Mouse (Mus musculus): ENCODE measurements around the gene Nav3.

Nav3 gene

GRCm38 (mm10) chr10:109903701-109904555 lies 552.1 kb downstream of the Nav3 start:
- in situ Hi-C loops (cut with MboI; ENCODE audit: low pct_unique_long_range_greater_than_20kb in 1 of 2, low sequenced_read_pairs in 2 of 2, unreplicated experiment in 1 of 2) = loop anchor here in 1 of 2 experiments (25.0 kb wide), 1 partner anchor 183 kb away; no protein-coding TSS in a partner anchor

GRCm38 (mm10) chr10:109903241-109903640 lies 552.8 kb downstream of the Nav3 start:
- in situ Hi-C loops (cut with MboI; ENCODE audit: low pct_unique_long_range_greater_than_20kb in 1 of 2, low sequenced_read_pairs in 2 of 2, unreplicated experiment in 1 of 2) = loop anchor here in 1 of 2 experiments (25.0 kb wide), 1 partner anchor 184 kb away; no protein-coding TSS in a partner anchor

- in situ Hi-C loops (cut with MboI; ENCODE audit: low pct_unique_long_range_greater_than_20kb in 1 of 2, low sequenced_read_pairs in 2 of 2, unreplicated experiment in 1 of 2) = no loop called here
These were observed 566.9 kb downstream of the Nav3 start for GRCm38 (mm10) chr10:109889171-109889475.

- in situ Hi-C loops (cut with MboI; ENCODE audit: low pct_unique_long_range_greater_than_20kb in 1 of 2, low sequenced_read_pairs in 2 of 2, unreplicated experiment in 1 of 2) = no loop called here
These were observed 567.4 kb downstream of the Nav3 start for GRCm38 (mm10) chr10:109888355-109889170.

GRCm38 (mm10) chr10:109887160-109887559 lies 568.8 kb downstream of the Nav3 start:
- in situ Hi-C loops (cut with MboI; ENCODE audit: low pct_unique_long_range_greater_than_20kb in 1 of 2, low sequenced_read_pairs in 2 of 2, unreplicated experiment in 1 of 2) = no loop called here

GRCm38 (mm10) chr10:109876107-109876506 lies 579.9 kb downstream of the Nav3 start:
- in situ Hi-C loops (cut with MboI; ENCODE audit: low pct_unique_long_range_greater_than_20kb in 1 of 2, low sequenced_read_pairs in 2 of 2, unreplicated experiment in 1 of 2) = no loop called here

- in situ Hi-C loops (cut with MboI; ENCODE audit: low pct_unique_long_range_greater_than_20kb in 1 of 2, low sequenced_read_pairs in 2 of 2, unreplicated experiment in 1 of 2) = no loop called here
These were observed 580.6 kb downstream of the Nav3 start for GRCm38 (mm10) chr10:109875312-109875830.

GRCm38 (mm10) chr10:109874652-109875311 lies 581.2 kb downstream of the Nav3 start:
- in situ Hi-C loops (cut with MboI; ENCODE audit: low pct_unique_long_range_greater_than_20kb in 1 of 2, low sequenced_read_pairs in 2 of 2, unreplicated experiment in 1 of 2) = no loop called here

GRCm38 (mm10) chr10:109866063-109866462 lies 589.9 kb downstream of the Nav3 start:
- in situ Hi-C loops (cut with MboI; ENCODE audit: low pct_unique_long_range_greater_than_20kb in 1 of 2, low sequenced_read_pairs in 2 of 2, unreplicated experiment in 1 of 2) = no loop called here

GRCm38 (mm10) chr10:109865391-109865790 lies 590.6 kb downstream of the Nav3 start:
- in situ Hi-C loops (cut with MboI; ENCODE audit: low pct_unique_long_range_greater_than_20kb in 1 of 2, low sequenced_read_pairs in 2 of 2, unreplicated experiment in 1 of 2) = no loop called here

- in situ Hi-C loops (cut with MboI; ENCODE audit: low pct_unique_long_range_greater_than_20kb in 1 of 2, low sequenced_read_pairs in 2 of 2, unreplicated experiment in 1 of 2) = no loop called here
These were observed 591.3 kb downstream of the Nav3 start for GRCm38 (mm10) chr10:109864708-109865107.

- in situ Hi-C loops (cut with MboI; ENCODE audit: low pct_unique_long_range_greater_than_20kb in 1 of 2, low sequenced_read_pairs in 2 of 2, unreplicated experiment in 1 of 2) = no loop called here
These were observed 594.7 kb downstream of the Nav3 start for GRCm38 (mm10) chr10:109861275-109861674.

- in situ Hi-C loops (cut with MboI; ENCODE audit: low pct_unique_long_range_greater_than_20kb in 1 of 2, low sequenced_read_pairs in 2 of 2, unreplicated experiment in 1 of 2) = no loop called here
These were observed 597.4 kb downstream of the Nav3 start for GRCm38 (mm10) chr10:109858568-109858967.

GRCm38 (mm10) chr10:109852392-109852791 lies 603.6 kb downstream of the Nav3 start:
- in situ Hi-C loops (cut with MboI; ENCODE audit: low pct_unique_long_range_greater_than_20kb in 1 of 2, low sequenced_read_pairs in 2 of 2, unreplicated experiment in 1 of 2) = no loop called here

GRCm38 (mm10) chr10:109847631-109848030 lies 608.4 kb downstream of the Nav3 start:
- in situ Hi-C loops (cut with MboI; ENCODE audit: low pct_unique_long_range_greater_than_20kb in 1 of 2, low sequenced_read_pairs in 2 of 2, unreplicated experiment in 1 of 2) = no loop called here

- in situ Hi-C loops (cut with MboI; ENCODE audit: low pct_unique_long_range_greater_than_20kb in 1 of 2, low sequenced_read_pairs in 2 of 2, unreplicated experiment in 1 of 2) = no loop called here
These were observed 612.3 kb downstream of the Nav3 start for GRCm38 (mm10) chr10:109843661-109844060.

GRCm38 (mm10) chr10:109832768-109833291 lies 623.2 kb downstream of the Nav3 start:
- in situ Hi-C loops (cut with MboI; ENCODE audit: low pct_unique_long_range_greater_than_20kb in 1 of 2, low sequenced_read_pairs in 2 of 2, unreplicated experiment in 1 of 2) = no loop called here

GRCm38 (mm10) chr10:109806782-109807493 lies 649.1 kb downstream of the Nav3 start:
- in situ Hi-C loops (cut with MboI; ENCODE audit: low pct_unique_long_range_greater_than_20kb in 1 of 2, low sequenced_read_pairs in 2 of 2, unreplicated experiment in 1 of 2) = no loop called here

Data from mouse embryonic stem cell (cell line).